ENCODE assay signal across 15 mouse cellular contexts in the genomic region with DNA sequence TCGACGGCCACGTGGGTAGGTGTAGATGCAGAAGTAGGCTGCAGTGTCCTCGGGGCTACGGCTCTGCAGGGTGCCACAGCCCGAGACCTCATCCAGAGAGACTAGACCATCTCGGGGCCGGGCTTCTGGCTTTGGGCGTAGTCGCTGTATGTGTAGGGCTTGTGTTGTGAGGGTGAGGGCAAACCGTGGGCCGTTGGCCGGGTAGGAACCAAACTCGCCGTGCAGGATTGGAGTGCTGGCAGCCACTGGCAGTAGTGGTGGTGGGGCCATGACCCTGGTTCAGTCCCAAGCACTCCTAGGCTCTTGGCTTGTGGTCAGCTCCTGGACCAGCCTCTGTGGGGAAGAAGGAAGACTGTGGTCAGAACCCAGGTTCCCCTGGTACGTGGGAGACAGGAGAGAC. TPM values are rescaled to one million over a fixed set of nuclear protein-coding genes. Genes with fewer than 3 reads are reported as not detected.
DNase-seq lines count a peak whose midpoint lies in the region; ATAC-seq and TF ChIP-seq lines count a peak whose summit lies in the region.
"Had no signal": no experiment of that assay in that cellular context is flagged by ENCODE, and none has a peak within 500 bp of the region (broad histone marks: within the 10 kb centered on the region; RNA-seq: fewer than 3 reads in every experiment).

No protein-coding gene starts in this region.

- H3K27ac ChIP-seq in neural tube, embryonic 15.5 days (replicated peaks) = no peak overlapping the region
- H3K27ac ChIP-seq in stomach, postnatal 0 days (replicated peaks) = peak overlapping the region; percentile 82
- H3K27ac ChIP-seq: hindbrain, embryonic 14.5 days had no signal

- no peaks in the 10 kb centered on the region for H3K9me3 ChIP-seq in neural tube, embryonic 15.5 days (replicated peaks)
- no peaks in the 10 kb centered on the region for H3K9me3 ChIP-seq in stomach, postnatal 0 days (ENCODE audit: control insufficient read depth, low read length)
- H3K9me3 ChIP-seq: G1E; heart, embryonic 12.5 days had no signal

- H3K36me3 ChIP-seq in neural tube, embryonic 15.5 days = peaks cover 40% of the 10 kb centered on the region
- peaks cover 27% of the 10 kb centered on the region for H3K36me3 ChIP-seq in stomach, postnatal 0 days (ENCODE audit: control insufficient read depth, insufficient read depth, low read length)

- TF ChIP-seq CTCF in stomach, postnatal 0 days (IDR thresholded peaks at IDR 0.05; ENCODE audit: low read depth) = no peak

- H3K27me3 ChIP-seq in neural tube, embryonic 15.5 days (replicated peaks) = no peaks in the 10 kb centered on the region
- H3K27me3 ChIP-seq in stomach, postnatal 0 days (ENCODE audit: control insufficient read depth, insufficient read depth, low read length) = no peaks in the 10 kb centered on the region
- H3K27me3 ChIP-seq: heart, embryonic 12.5 days had no signal

- H3K4me2 ChIP-seq in neural tube, embryonic 15.5 days = 0 out of 2 replicates have a peak overlapping the region, but pooled peaks have one; percentile 82
- peak overlapping the region; percentile 91 for H3K4me2 ChIP-seq in stomach, postnatal 0 days (replicated peaks; ENCODE audit: low read depth)

- H3K4me1 ChIP-seq in neural tube, embryonic 15.5 days = peaks cover 61% of the 10 kb centered on the region
- peaks cover 17% of the 10 kb centered on the region for H3K4me1 ChIP-seq in stomach, postnatal 0 days (replicated peaks; ENCODE audit: control insufficient read depth, insufficient read depth)

- TF ChIP-seq EP300 in stomach, postnatal 0 days (optimal IDR thresholded peaks at IDR 0.05) = no peak

- no peak overlapping the region for H3K4me3 ChIP-seq in neural tube, embryonic 15.5 days (replicated peaks)
- H3K4me3 ChIP-seq in stomach, postnatal 0 days (ENCODE audit: low read depth, low read length) = peak overlapping the region; percentile 67; the same call in 1 of the 2 replicates

- ATAC-seq in cerebellum, adult (ENCODE audit: insufficient number of reproducible peaks, low FRiP score, low TSS enrichment) = no peak
- no peak for ATAC-seq in neural tube, embryonic 15.5 days (ENCODE audit: low FRiP score)
- ATAC-seq in stomach, postnatal 0 days (ENCODE audit: low FRiP score, low TSS enrichment) = no peak

- H3K9ac ChIP-seq in neural tube, embryonic 15.5 days (replicated peaks) = no peak overlapping the region
- H3K9ac ChIP-seq in stomach, postnatal 0 days (ENCODE audit: low read length) = peak overlapping the region; percentile 87; the same call in 1 of the 2 replicates
- H3K9ac ChIP-seq: hindbrain, embryonic 14.5 days had no signal

- peak; percentile 50 for DNase-seq in cerebellum, adult 11 months
- DNase-seq in kidney, adult 8-10 months = peak; percentile 46 to 58
- DNase-seq in kidney, postnatal 4 days = no peak
- DNase-seq in neural tube, embryonic 10.5 days (ENCODE audit: extremely low spot score, low spot score) = no peak
- DNase-seq in stomach, postnatal 0 days (ENCODE audit: low spot score) = peak; percentile 41
- DNase-seq in thymus, postnatal 10 days (ENCODE audit: low spot score in 2 of 2) = no peak
- DNase-seq: layer of hippocampus, adult 9-11 months had no signal

- whole genome bisulfite sequencing in neural tube, embryonic 15.5 days = 96% methylated on average over 16 of the region's 16 CpGs
- WGBS in stomach, postnatal 0 days = 80% methylated on average over 16 of the region's 16 CpGs

RNA-seq across cellular contexts. Expression of gene Rpl18, which starts 1.9 kb away (rescaled TPM):
- 573 and 682 TPM in 2 replicates for polyA plus RNA-seq in neural tube, embryonic 15.5 days (2015; fragmentation: Nextera tagmentation; extraction: Ambion mirVana)
- 893 and 919 TPM in 2 replicates for polyA plus RNA-seq in stomach, postnatal 0 days (2015; fragmentation: Nextera tagmentation; extraction: Ambion mirVana)

RNA-seq across cellular contexts. Expression of gene Sphk2, which starts 4.4 kb away (rescaled TPM):
- polyA plus RNA-seq in neural tube, embryonic 15.5 days (2015; fragmentation: Nextera tagmentation; extraction: Ambion mirVana) = 23.0 and 25.7 TPM in 2 replicates
- polyA plus RNA-seq in stomach, postnatal 0 days (2015; fragmentation: Nextera tagmentation; extraction: Ambion mirVana) = 23.6 and 24.5 TPM in 2 replicates

RNA-seq across cellular contexts. Expression of gene Fam83e, which starts 7.6 kb away (rescaled TPM):
- polyA plus RNA-seq in neural tube, embryonic 15.5 days (2015; fragmentation: Nextera tagmentation; extraction: Ambion mirVana) = 0.50 and 1.5 TPM in 2 replicates
- 21.6 and 24.8 TPM in 2 replicates for polyA plus RNA-seq in stomach, postnatal 0 days (2015; fragmentation: Nextera tagmentation; extraction: Ambion mirVana)

RNA-seq across cellular contexts. Expression of gene Dbp, which starts 8.5 kb away (rescaled TPM):
- polyA plus RNA-seq in neural tube, embryonic 15.5 days (2015; fragmentation: Nextera tagmentation; extraction: Ambion mirVana) = 3.3 and 3.9 TPM in 2 replicates
- polyA plus RNA-seq in stomach, postnatal 0 days (2015; fragmentation: Nextera tagmentation; extraction: Ambion mirVana) = 8.8 and 12.6 TPM in 2 replicates

RNA-seq across cellular contexts. Expression of gene Spaca4, which starts 12.2 kb away (rescaled TPM):
- polyA plus RNA-seq in neural tube, embryonic 15.5 days (2015; fragmentation: Nextera tagmentation; extraction: Ambion mirVana) = not detected in 2 replicates
- 0.39 and 0.56 TPM in 2 replicates for polyA plus RNA-seq in stomach, postnatal 0 days (2015; fragmentation: Nextera tagmentation; extraction: Ambion mirVana)
- polyA plus RNA-seq: brain, embryonic 14.5 days; frontal cortex, adult 2 months; G1E; heart, embryonic 12.5 days; hindbrain, embryonic 14.5 days; limb, embryonic 11.5 days had no signal

Comparison
In these comparisons a context has a peak if more than half of its experiments do, and no peak if none do; other contexts are left out.
1. DNase-seq: peak in cerebellum, adult 11 months (single experiment), kidney, adult 8-10 months (2 of 2) and stomach, postnatal 0 days (single experiment); none in kidney, postnatal 4 days (0 of 2), neural tube, embryonic 10.5 days (single experiment) and thymus, postnatal 10 days (0 of 2).